Mouse (Mus musculus) hindbrain, embryonic 15.5 days (tissue): ENCODE results near the gene Slc3a1. TPM values are rescaled to one million over a fixed set of nuclear protein-coding genes. Genes with fewer than 3 reads are reported as not detected.

Experiments
- ATAC-seq: fragments of 200-750 bp; cut with Nextera tagmentation; 2 replicates; pipeline ENCODE4 v1.8.0; 2017; ENCODE audit warnings: low read depth, moderate number of reproducible peaks, moderate TSS enrichment; ENCODE audit not compliant: low FRiP score
- H3K27ac ChIP-seq: fragments of 300-500 bp; sonication (generic); replicated peaks from 2 replicates; pipeline ENCODE4 v1.5.1; 2015; ENCODE audit warnings: mild to moderate bottlenecking, inconsistent platforms
- H3K27me3 ChIP-seq: fragments of 300-500 bp; sonication (generic); 2 replicates; pipeline ENCODE4 v1.6.1; 2015; ENCODE audit warnings: control low read depth, inconsistent platforms
- H3K36me3 ChIP-seq: fragments of 300-500 bp; sonication (generic); 2 replicates; pipeline ENCODE4 v1.6.1; 2015; ENCODE audit warnings: control low read depth, inconsistent platforms
- H3K4me1 ChIP-seq: fragments of 300-500 bp; sonication (generic); replicated peaks from 2 replicates; pipeline ENCODE4 v1.6.1; 2015; ENCODE audit warnings: control low read depth, inconsistent platforms
- H3K4me2 ChIP-seq: fragments of 300-500 bp; sonication (generic); 2 replicates; pipeline ENCODE4 v1.6.1; 2015; ENCODE audit warnings: moderate library complexity, mild to moderate bottlenecking, inconsistent platforms
- H3K4me3 ChIP-seq: fragments of 300-500 bp; sonication (generic); 2 replicates; pipeline ENCODE4 v1.5.1; 2015; ENCODE audit warnings: mild to moderate bottlenecking, inconsistent platforms
- H3K9ac ChIP-seq: fragments of 300-500 bp; sonication (generic); 2 replicates; pipeline ENCODE4 v1.6.1; 2015; ENCODE audit warnings: inconsistent platforms
- H3K9me3 ChIP-seq: fragments of 300-500 bp; sonication (generic); 2 replicates; pipeline ENCODE4 v1.6.1; 2016; ENCODE audit warnings: control low read depth, inconsistent platforms
- WGBS: fragments of 180-500 bp; shearing (Covaris S2); methylation state at CpG from one replicate; pipeline ENCODE4 v1.1.7; 2015; 5-methylcytosine and 5-hydroxymethylcytosine counted together
- polyA plus RNA-seq: library from polyadenylated mRNA; unstranded; fragments of >200 nt; fragmentation: Nextera tagmentation; extraction: Ambion mirVana; gene quantifications from 2 replicates; pipeline ENCODE4 v1.2.1, GENCODE M21; 2015

Slc3a1 gene
- polyA plus RNA-seq, 1 experiment from 2014 or later: 0.39 TPM

GRCm38 (mm10) chr17:85090120-85091099 lies 62.2 kb downstream of the Slc3a1 start, which contains the start of the genes Prepl and Camkmt:
TSS of gene Prepl (minus strand) at chr17:85090241.
TSS of gene Camkmt (plus strand) at chr17:85090552.
- no peaks in the 10 kb centered on the region for H3K36me3 ChIP-seq
- H3K9me3 ChIP-seq: no peaks in the 10 kb centered on the region
- peak within 1 kb of the TSS; percentile 85 for H3K9ac ChIP-seq
- H3K4me3 ChIP-seq: peak within 1 kb of the TSS; percentile 86
- H3K27me3 ChIP-seq: no peaks in the 10 kb centered on the region
- peaks cover 31% of the 10 kb centered on the region for H3K4me1 ChIP-seq
- peak within 1 kb of the TSS; percentile 88 for H3K4me2 ChIP-seq
- under 1% methylated on average over 53 of the region's 63 CpGs for whole genome bisulfite sequencing
- peak within 1 kb of the TSS; percentile 91 for H3K27ac ChIP-seq
- peak; percentile 98 for ATAC-seq

DNA sequence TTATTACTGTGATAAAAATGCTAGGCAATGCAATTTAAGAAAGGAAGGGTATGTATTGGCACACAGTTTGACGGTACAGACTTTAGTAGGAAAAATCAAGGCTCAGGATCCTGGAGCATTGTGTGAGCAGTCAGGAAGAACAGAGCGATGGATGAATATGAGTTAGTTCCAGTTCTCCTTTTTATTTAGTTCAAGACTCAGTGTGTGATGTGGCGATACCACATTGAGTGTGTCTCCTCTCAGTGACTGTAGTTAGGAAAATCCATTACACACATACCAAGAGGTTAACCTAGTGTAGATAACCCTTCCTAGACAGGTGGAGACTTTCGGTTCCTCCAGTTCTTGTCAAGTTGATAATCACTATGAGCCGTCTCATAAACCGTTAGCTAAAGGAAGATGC lies 63.6 kb downstream of the Slc3a1 start:
- WGBS: 95% methylated on average over 6 of the region's 6 CpGs
- Histone ChIP-seq H3K27ac (no peak overlapping the region), H3K9ac (no peak overlapping the region), H3K4me1 (peaks cover 31% of the 10 kb centered on the region), H3K4me2 (peak overlapping the region; percentile 88), H3K27me3 (no peaks in the 10 kb centered on the region), H3K36me3 (no peaks in the 10 kb centered on the region), H3K4me3 (no peak overlapping the region), H3K9me3 (no peaks in the 10 kb centered on the region)
- ATAC-seq: no peak

DNA sequence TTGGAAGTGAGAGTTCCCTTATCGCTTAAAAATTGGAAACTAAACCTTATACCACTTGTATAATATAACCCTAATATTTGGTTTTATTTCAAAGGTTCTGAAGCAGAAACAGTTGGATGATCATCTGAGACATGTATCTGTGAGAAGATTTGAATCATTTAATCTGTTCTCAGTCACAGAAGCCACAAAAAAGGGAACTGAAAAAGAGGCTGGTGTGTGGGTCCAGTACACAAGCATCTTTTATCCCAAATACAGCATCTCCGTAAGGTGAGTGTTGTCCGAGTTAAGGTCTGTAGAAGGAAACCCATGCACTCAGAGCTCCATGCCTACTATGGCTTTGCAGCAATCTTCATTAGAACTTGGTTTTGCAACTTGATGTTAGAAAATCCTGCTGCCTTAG lies 68.2 kb downstream of the Slc3a1 start:
- 95% methylated on average over 3 of the region's 3 CpGs for WGBS

DNA sequence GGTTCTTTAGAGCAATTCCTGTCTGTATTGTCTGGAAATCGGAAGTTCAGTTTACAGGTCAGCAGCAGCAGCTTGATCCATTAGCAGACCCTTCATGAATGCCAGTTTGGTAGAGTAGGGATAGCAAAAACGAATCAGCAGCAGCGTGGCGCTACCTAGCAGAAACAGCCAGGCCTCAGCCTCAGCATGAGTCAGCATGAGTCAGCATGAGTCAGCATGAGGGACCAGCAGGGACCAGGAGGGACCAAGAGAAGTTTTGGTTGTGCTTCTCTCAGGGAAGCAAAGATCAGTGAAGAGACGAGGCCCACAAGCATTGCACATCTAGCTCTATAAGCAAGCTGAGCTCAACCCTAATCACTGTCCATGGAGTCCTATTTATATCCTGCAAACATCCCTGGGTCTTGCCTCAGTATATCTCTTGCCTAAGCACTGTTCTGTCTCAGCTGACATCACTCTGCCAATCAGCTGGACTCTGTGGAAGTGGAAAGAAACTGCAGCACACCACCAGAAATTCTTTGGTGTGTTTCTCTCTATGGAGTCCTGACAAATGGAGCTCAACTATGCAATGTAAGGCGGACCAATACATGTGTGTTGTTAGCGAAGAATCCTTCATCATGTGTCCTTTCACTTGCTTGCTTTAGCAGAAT lies 70.6 kb downstream of the Slc3a1 start:
- Histone ChIP-seq H3K9me3 (peaks cover 7% of the 10 kb centered on the region; the same call in 1 of the 2 replicates), H3K9ac (no peak overlapping the region), H3K4me2 (no peak overlapping the region), H3K4me3 (no peak overlapping the region), H3K27ac (no peak overlapping the region), H3K36me3 (peaks cover 24% of the 10 kb centered on the region), H3K4me1 (no peaks in the 10 kb centered on the region), H3K27me3 (no peaks in the 10 kb centered on the region)
- ATAC-seq: no peak
- 95% methylated on average over 7 of the region's 7 CpGs for WGBS

More for the DNA sequence above, 68.2 kb downstream of the Slc3a1 start:
- Histone ChIP-seq H3K9me3 (peaks cover 7% of the 10 kb centered on the region; the same call in 1 of the 2 replicates), H3K36me3 (peaks cover 24% of the 10 kb centered on the region), H3K27me3 (no peaks in the 10 kb centered on the region), H3K4me3 (no peak overlapping the region), H3K27ac (no peak overlapping the region), H3K9ac (no peak overlapping the region), H3K4me1 (peaks cover 3% of the 10 kb centered on the region), H3K4me2 (no peak overlapping the region)
- no peak for ATAC-seq

- Histone ChIP-seq H3K9me3 (peaks cover 7% of the 10 kb centered on the region; the same call in 1 of the 2 replicates), H3K4me3 (no peak overlapping the region), H3K36me3 (peaks cover 24% of the 10 kb centered on the region), H3K4me2 (no peak overlapping the region), H3K9ac (no peak overlapping the region), H3K27ac (no peak overlapping the region), H3K4me1 (no peaks in the 10 kb centered on the region), H3K27me3 (no peaks in the 10 kb centered on the region)
- WGBS: 91% methylated on average over 3 of the region's 3 CpGs
- ATAC-seq: no peak
Measured at GRCm38 (mm10) chr17:85100232-85100631, 72.1 kb downstream of the Slc3a1 start.

- 35% methylated on average over 7 of the region's 7 CpGs for WGBS
- no peak for ATAC-seq
- Histone ChIP-seq H3K4me1 (no peaks in the 10 kb centered on the region), H3K9me3 (peaks cover 7% of the 10 kb centered on the region; the same call in 1 of the 2 replicates), H3K4me2 (no peak overlapping the region), H3K9ac (no peak overlapping the region), H3K27me3 (no peaks in the 10 kb centered on the region), H3K4me3 (no peak overlapping the region), H3K36me3 (peaks cover 24% of the 10 kb centered on the region), H3K27ac (no peak overlapping the region)
Measured at GRCm38 (mm10) chr17:85101751-85102150, 73.6 kb downstream of the Slc3a1 start.

GRCm38 (mm10) chr17:85103310-85103709 lies 75.1 kb downstream of the Slc3a1 start:
- ATAC-seq: no peak
- 51% methylated on average over 2 of the region's 2 CpGs for WGBS
- no peaks in the 10 kb centered on the region for H3K4me1 ChIP-seq
- H3K36me3 ChIP-seq: peaks cover 12% of the 10 kb centered on the region
- no peak overlapping the region for H3K4me3 ChIP-seq
- 0 out of 2 replicates have a peak, but pooled peaks cover 4% of the 10 kb centered on the region for H3K9me3 ChIP-seq
- H3K9ac ChIP-seq: no peak overlapping the region
- no peak overlapping the region for H3K4me2 ChIP-seq
- no peak overlapping the region for H3K27ac ChIP-seq
- no peaks in the 10 kb centered on the region for H3K27me3 ChIP-seq

GRCm38 (mm10) chr17:85110640-85111039 lies 82.5 kb downstream of the Slc3a1 start:
- ATAC-seq: no peak
- no peak overlapping the region for H3K27ac ChIP-seq
- no peaks in the 10 kb centered on the region for H3K36me3 ChIP-seq
- H3K9ac ChIP-seq: no peak overlapping the region
- no peaks in the 10 kb centered on the region for H3K9me3 ChIP-seq
- 100% methylated on average over 1 of the region's 1 CpGs for WGBS
- no peaks in the 10 kb centered on the region for H3K4me1 ChIP-seq
- H3K27me3 ChIP-seq: no peaks in the 10 kb centered on the region
- H3K4me2 ChIP-seq: no peak overlapping the region
- no peak overlapping the region for H3K4me3 ChIP-seq

DNA sequence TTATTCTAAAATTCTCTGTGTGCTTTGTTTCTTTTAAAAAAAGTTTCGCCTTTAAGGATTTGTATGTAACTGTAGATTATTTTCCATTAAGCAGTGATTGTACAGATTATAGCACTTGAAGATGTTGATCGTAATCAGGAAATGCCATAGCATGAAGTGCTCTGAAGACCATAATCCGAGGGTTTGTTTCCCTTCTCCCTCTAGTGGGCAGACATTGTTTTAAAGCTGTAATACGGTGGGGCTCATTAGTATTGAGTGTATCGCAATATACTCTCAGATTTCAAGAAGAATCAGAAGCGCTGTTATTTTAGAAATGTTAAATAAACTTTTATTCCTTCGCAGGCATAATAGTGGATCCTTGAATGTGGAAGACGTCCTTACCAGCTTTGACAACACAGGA lies 85.3 kb downstream of the Slc3a1 start:
- 85% methylated on average over 8 of the region's 8 CpGs for WGBS
- H3K9me3 ChIP-seq: no peaks in the 10 kb centered on the region

More for the DNA sequence above, 85.3 kb downstream of the Slc3a1 start:
- no peak overlapping the region for H3K4me3 ChIP-seq
- no peak overlapping the region for H3K4me2 ChIP-seq
- no peak for ATAC-seq
- H3K36me3 ChIP-seq: no peaks in the 10 kb centered on the region
- no peaks in the 10 kb centered on the region for H3K4me1 ChIP-seq
- no peaks in the 10 kb centered on the region for H3K27me3 ChIP-seq
- H3K27ac ChIP-seq: no peak overlapping the region
- no peak overlapping the region for H3K9ac ChIP-seq

Other genes starting within 250 kb of the Slc3a1 start
- 46.3 and 47.0 TPM in 2 replicates for gene Lrpprc, start 237.6 kb upstream of the Slc3a1 start, polyA plus RNA-seq
- gene Ppm1b, start 71.6 kb upstream of the Slc3a1 start, polyA plus RNA-seq: 85.1 and 87.6 TPM in 2 replicates
- gene Prepl, start 61.9 kb downstream of the Slc3a1 start, polyA plus RNA-seq: 115 and 129 TPM in 2 replicates
- gene Camkmt, start 62.2 kb downstream of the Slc3a1 start, polyA plus RNA-seq: 20.1 and 20.8 TPM in 2 replicates